Mouse (Mus musculus) heart, adult 18-20 months (tissue): ENCODE results near the gene Rdh7. TPM values are rescaled to one million over a fixed set of nuclear protein-coding genes. Genes with fewer than 3 reads are reported as not detected.
"Not testable (repeated sequence)": the region's sequence is repeated elsewhere in the genome, so short reads cannot be mapped to it uniquely, and the experiment has no call there.

Experiments used
- DNase-seq, 2 experiments: peaks; one replicate each; pipeline ENCODE4 v3.0.0; 2021 to 2022; ENCODE audit warnings: mixed read lengths in 1 of 2
- total RNA-seq, 2 experiments: library from RNA; stranded (reverse); gene quantifications; 2 replicates each; pipeline ENCODE4 v1.2.3; 2021

Gene Rdh7
- total RNA-seq, 2 experiments from 2014 or later, result not detected

GRCm38 (mm10) chr10:127893163-127894022 is 4.8 kb upstream of the Rdh7 start:
- not testable (repeated sequence) for DNase-seq

DNA sequence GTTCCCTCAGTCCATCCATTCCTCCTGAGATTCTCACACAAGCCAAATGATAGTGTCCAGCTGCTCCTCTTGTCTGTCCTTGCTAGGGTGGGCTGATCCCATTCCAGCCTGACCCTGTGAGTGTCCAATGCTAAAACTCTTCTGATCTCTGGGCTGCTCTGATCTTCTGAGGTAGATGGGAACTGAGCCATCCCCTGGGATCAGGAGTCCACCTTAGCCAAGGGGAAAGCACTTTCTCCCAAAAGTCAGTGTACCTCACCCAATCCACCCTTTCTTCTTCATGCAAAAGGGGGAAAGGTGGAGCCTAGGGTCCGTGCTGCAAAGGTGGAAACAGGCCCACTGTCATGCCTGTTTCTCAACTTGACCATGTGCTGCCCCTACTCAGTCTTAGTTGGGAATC is 2.9 kb upstream of the Rdh7 start:
- no peak for DNase-seq

DNA sequence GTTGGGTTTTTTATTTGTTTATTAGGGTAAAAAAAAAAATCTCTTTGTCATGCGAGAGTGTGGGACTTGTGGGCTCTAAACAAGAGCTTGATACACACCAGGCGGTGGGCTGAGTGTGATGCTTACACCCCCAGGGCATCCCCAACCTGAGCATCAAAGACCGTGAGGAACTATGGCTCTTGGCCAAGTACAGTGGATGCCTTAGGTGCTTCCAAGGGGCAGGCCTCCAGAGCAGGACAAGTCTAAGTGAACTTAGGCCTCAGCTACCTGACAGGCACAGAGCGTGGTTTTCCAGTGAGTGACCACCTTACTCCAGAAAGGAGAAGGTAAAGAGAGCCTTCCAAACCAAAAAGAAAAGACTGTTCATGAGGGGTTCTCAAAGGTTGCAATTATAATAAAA is 1.6 kb downstream of the Rdh7 start:
- no peak for DNase-seq

DNA sequence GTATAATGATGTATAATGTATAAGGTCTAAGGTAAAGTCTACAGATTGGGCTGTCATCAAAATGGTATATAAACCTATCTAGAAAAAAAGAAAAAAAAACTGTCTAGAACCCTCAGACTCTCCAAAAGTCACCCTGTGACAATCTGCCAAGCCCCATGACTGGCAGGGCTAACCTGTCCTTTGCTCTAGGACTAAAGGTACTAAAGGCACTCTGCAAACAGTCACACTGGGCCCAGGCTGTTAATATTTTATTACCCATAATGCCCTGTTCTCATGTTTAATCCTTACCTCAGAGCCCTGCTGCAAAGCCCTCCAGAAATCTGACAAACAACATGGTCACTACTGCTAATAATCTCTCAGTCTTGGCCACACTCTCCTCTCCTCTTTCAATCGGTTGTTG is 2.1 kb downstream of the Rdh7 start:
- no peak for DNase-seq

- DNase-seq, result no peak
Observed at GRCm38 (mm10) chr10:127881041-127881440, 7.6 kb downstream of the Rdh7 start.

DNA sequence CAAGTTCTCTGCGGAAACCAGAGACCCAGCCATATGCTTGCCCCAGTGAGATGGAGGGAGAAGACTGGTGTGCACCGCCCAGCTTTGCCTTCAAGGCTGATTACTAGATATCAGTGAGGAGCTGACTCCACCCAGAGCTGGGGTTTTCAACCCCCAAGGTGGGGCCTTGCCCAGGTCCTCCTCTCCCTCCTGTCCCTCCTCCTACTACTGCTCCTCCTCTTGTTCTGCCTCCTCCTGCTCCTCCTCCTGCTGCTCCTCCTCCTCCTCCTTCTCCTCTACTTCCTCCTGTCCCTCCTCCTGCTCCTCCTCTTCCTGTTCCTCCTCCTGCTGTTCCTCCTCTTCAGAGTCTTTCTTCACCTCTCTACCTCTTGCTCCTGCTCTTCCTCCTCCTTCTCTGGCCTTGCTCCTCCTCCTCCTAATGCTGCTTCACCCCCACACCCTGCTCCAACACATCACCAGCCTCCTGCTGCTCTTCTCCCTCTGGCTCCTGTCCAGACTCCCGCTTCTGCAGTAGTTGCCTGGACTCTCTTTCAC is 9.4 kb downstream of the Rdh7 start:
- peak in 1 of 2 experiments; percentile 9 for DNase-seq

- DNase-seq, result no peak
Observed at GRCm38 (mm10) chr10:127878262-127879057, 10.2 kb downstream of the Rdh7 start.

GRCm38 (mm10) chr10:127877681-127878080 is 10.9 kb downstream of the Rdh7 start:
- DNase-seq, result no peak

GRCm38 (mm10) chr10:127872484-127872883 is 16.1 kb downstream of the Rdh7 start:
- DNase-seq, result peak; percentile 4 to 6

DNA sequence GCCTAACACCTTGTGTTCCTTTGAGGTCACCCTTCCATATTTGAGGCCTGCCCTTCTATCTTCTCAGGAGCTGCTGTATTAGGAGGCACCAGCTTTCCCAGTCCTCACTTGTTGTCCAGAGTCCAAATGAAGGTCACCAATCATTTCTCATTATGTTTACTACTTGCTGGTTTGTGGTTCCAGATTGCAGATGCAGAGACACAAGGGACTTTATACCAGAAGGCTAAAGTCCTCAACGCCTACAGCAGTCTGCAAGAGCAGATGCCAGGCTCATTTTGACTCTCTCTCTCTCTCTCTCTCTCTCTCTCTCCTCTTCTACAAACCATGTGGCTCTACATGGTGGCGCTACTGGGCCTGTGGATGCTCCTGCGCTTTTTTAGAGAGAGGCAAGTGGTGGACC is 22.4 kb downstream of the Rdh7 start, which contains the start of gene Rdh16f2:
Rdh16f2 (plus strand) TSS at position 243 of the 400 bp plus-strand sequence.
- DNase-seq, result no peak

DNA sequence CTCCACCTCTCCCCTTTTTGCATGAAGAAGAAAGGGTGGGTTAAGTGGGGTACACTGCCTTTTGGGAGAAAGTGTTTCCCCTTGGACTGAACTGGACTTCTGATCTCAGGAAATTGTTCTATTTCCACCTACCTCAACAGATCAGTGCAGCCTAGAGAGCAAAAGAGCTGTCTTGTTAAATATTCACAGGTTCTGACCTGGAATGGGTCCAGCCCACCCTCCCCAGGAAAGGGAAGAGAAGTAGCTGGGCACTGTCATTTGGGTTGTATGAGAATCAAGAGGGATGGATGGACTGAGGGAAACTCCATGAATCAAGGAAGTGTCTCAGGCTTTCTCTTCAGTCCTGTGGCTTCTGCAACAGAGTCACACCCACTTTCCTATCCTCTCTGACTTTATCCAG is 23.7 kb downstream of the Rdh7 start:
- no peak for DNase-seq

DNA sequence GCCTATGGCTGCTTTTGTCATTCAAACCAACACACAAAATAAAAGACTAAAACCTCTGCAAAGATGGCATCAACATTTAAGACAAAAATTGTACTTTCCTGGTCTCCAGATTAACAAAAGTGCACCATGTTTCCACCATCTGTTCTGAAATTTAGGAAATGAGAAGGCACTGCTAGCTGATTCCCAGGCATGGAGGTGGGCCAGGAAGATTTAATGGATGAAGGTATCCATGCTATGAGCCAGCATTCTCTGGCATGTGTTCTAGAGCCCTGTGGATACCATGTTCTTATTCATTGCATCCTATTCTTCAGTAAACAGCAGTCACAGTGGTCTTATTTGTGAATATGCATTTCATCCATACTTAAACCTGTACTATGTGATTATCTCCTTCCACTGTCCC is 32.2 kb downstream of the Rdh7 start:
- DNase-seq, result no peak

GRCm38 (mm10) chr10:127849628-127850027 is 39.0 kb downstream of the Rdh7 start, which contains the start of gene Rdh19:
Gene Rdh19 (plus strand): TSS chr10:127849928.
- DNase-seq, result no peak

- no peak for DNase-seq
Observed at GRCm38 (mm10) chr10:127848089-127848488, 40.5 kb downstream of the Rdh7 start.

GRCm38 (mm10) chr10:127845945-127846344 is 42.7 kb downstream of the Rdh7 start:
- not testable (repeated sequence) for DNase-seq

GRCm38 (mm10) chr10:127840776-127841175 is 47.8 kb downstream of the Rdh7 start:
- DNase-seq, result no peak

GRCm38 (mm10) chr10:127838539-127838938 is 50.1 kb downstream of the Rdh7 start:
- DNase-seq, result no peak

- DNase-seq, result not testable (repeated sequence)
Observed at GRCm38 (mm10) chr10:127837793-127838192, 50.8 kb downstream of the Rdh7 start.

- DNase-seq, result no peak
Observed at GRCm38 (mm10) chr10:127835292-127835691, 53.3 kb downstream of the Rdh7 start.

GRCm38 (mm10) chr10:127834186-127834585 is 54.4 kb downstream of the Rdh7 start:
- DNase-seq, result not testable (repeated sequence)
